Comparison of ENCODE assay signal across 8 mouse cellular contexts in genomic region chr9:40798247-40798960, GRCm38 (mm10). TPM values are rescaled to one million over a fixed set of nuclear protein-coding genes. Genes with fewer than 3 reads are reported as not detected.
DNase-seq lines count a peak whose midpoint lies in the region; ATAC-seq lines count a peak whose summit lies in the region.

No protein-coding gene starts in this region.

- intact Hi-C loops in gastrocnemius, postnatal 36 days (cut with DNase I): no loop called here

- H3K4me3 ChIP-seq in lung, embryonic 16.5 days (ENCODE audit: low read length): no peak overlapping the region
- no peak overlapping the region for H3K4me3 ChIP-seq in hindbrain, embryonic 11.5 days (ENCODE audit: low read depth, low read length)
- no peak overlapping the region for H3K4me3 ChIP-seq in macrophage (ENCODE audit: inconsistent target)

- H3K36me3 ChIP-seq in lung, embryonic 16.5 days (ENCODE audit: control insufficient read depth, insufficient read depth, low read length): peaks cover 3% of the 10 kb centered on the region
- no peaks in the 10 kb centered on the region for H3K36me3 ChIP-seq in hindbrain, embryonic 11.5 days (ENCODE audit: control insufficient read depth, insufficient read depth, low read length)
- H3K36me3 ChIP-seq in macrophage (ENCODE audit: inconsistent target): no peaks in the 10 kb centered on the region

- ATAC-seq in lung, embryonic 16.5 days (ENCODE audit: low read depth): no peak
- no peak for ATAC-seq in hindbrain, embryonic 11.5 days (ENCODE audit: low FRiP score)

- no peaks in the 10 kb centered on the region for H3K27me3 ChIP-seq in lung, embryonic 16.5 days (ENCODE audit: control insufficient read depth, insufficient read depth, low read depth, low read length)
- no peaks in the 10 kb centered on the region for H3K27me3 ChIP-seq in hindbrain, embryonic 11.5 days (ENCODE audit: control insufficient read depth, insufficient read depth, low read length)

- 68% methylated on average over 9 of the region's 9 CpGs for WGBS in lung, embryonic 16.5 days
- WGBS in hindbrain, embryonic 11.5 days: 79% methylated on average over 9 of the region's 9 CpGs
- WGBS in macrophage (ENCODE audit: missing documents): 78% methylated on average over 9 of the region's 9 CpGs

- peaks cover 22% of the 10 kb centered on the region for H3K79me2 ChIP-seq in macrophage (ENCODE audit: inconsistent target)

- peaks cover 6% of the 10 kb centered on the region for H3K4me1 ChIP-seq in lung, embryonic 16.5 days (replicated peaks; ENCODE audit: control insufficient read depth, insufficient read depth, low read length)
- H3K4me1 ChIP-seq in hindbrain, embryonic 11.5 days (replicated peaks; ENCODE audit: control insufficient read depth, insufficient read depth, low read length): peaks cover 3% of the 10 kb centered on the region; the same call in 1 of the 2 replicates

- H3K9me3 ChIP-seq in lung, embryonic 16.5 days (ENCODE audit: control insufficient read depth, low read length): no peaks in the 10 kb centered on the region
- no peaks in the 10 kb centered on the region for H3K9me3 ChIP-seq in hindbrain, embryonic 11.5 days (ENCODE audit: control insufficient read depth, low read length)

- DNase-seq in cerebellum, adult 9-10 months: peak; percentile 52
- no peak for DNase-seq in cerebellum, adult 9-11 months
- no peak for DNase-seq in lung, postnatal 14 days
- no peak for DNase-seq in hindbrain, embryonic 11.5 days (ENCODE audit: low spot score)
- no peak for DNase-seq in gastrocnemius, postnatal 36 days
- no peak for DNase-seq in adipocyte (ENCODE audit: low spot score)

- no peak overlapping the region for H3K4me2 ChIP-seq in lung, embryonic 16.5 days (ENCODE audit: low read depth, low read length)
- no peak overlapping the region for H3K4me2 ChIP-seq in hindbrain, embryonic 11.5 days (replicated peaks; ENCODE audit: low read depth, low read length)

- H3K9ac ChIP-seq in lung, embryonic 16.5 days (ENCODE audit: low read length): no peak overlapping the region
- no peak overlapping the region for H3K9ac ChIP-seq in hindbrain, embryonic 11.5 days (ENCODE audit: low read depth, low read length)

- H3K27ac ChIP-seq in lung, embryonic 16.5 days (ENCODE audit: low read length): peak overlapping the region; percentile 100
- peak overlapping the region; percentile 24; the same call in 1 of the 2 replicates for H3K27ac ChIP-seq in hindbrain, embryonic 11.5 days (ENCODE audit: low read depth, low read length)
- peak overlapping the region; percentile 99 for H3K27ac ChIP-seq in macrophage

RNA-seq across cellular contexts. Expression of gene Hspa8, which starts 2.4 kb away (rescaled TPM):
- 2,362 and 2,391 TPM in 2 replicates for polyA plus RNA-seq in lung, embryonic 16.5 days (2015; fragmentation: Nextera tagmentation; extraction: Ambion mirVana)
- polyA plus RNA-seq in hindbrain, embryonic 11.5 days (2014; fragmentation: Nextera tagmentation; extraction: Ambion mirVana): 3,718 and 3,764 TPM in 2 replicates
- 100 to 1,000 TPM; 183 to 800 (median 346) TPM for total RNA-seq in macrophage (2018; cell fraction: chromatin; rRNA removed)
- total RNA-seq in macrophage (2018; cell fraction: cytosol; rRNA removed): 1,000 to 10,000 TPM; 1,453 to 2,341 (median 1,907) TPM
- total RNA-seq in macrophage (2018; cell fraction: nucleus; rRNA removed): 1,000 to 10,000 TPM in 10 of 26 experiments, 100 to 1,000 TPM in 16; 433 to 1,679 (median 948) TPM
- polyA plus RNA-seq in macrophage (2018): 1,550 to 2,580 TPM (median 2,450 TPM) in 3 replicates
- total RNA-seq in gastrocnemius, postnatal 36 days (2021): 1,000 to 10,000 TPM; 1,032 to 1,188 TPM

Comparison
In these comparisons a context has a peak if more than half of its experiments do, and no peak if none do; other contexts are left out.
1. H3K27ac ChIP-seq: peak in every context shown above with its lines; median percentile 100 in lung, embryonic 16.5 days; 99 in macrophage; 24 in hindbrain, embryonic 11.5 days.